8 mouse cellular contexts compared by ENCODE assay signal in genomic region chr9:62476782-62477487, GRCm38 (mm10). TPM values are rescaled to one million over a fixed set of nuclear protein-coding genes. Genes with fewer than 3 reads are reported as not detected.
A peak's percentile ranks its signal among the peaks of the same experiment; 100 is the strongest.
DNase-seq lines count a peak whose midpoint lies in the region; ATAC-seq lines count a peak whose summit lies in the region.

No protein-coding gene starts in this region.

- H3K4me3 ChIP-seq in hindbrain, embryonic 14.5 days (replicated peaks; ENCODE audit: low read length): no peak overlapping the region

- H3K36me3 ChIP-seq in hindbrain, embryonic 14.5 days (replicated peaks; ENCODE audit: control insufficient read depth, insufficient read depth): no peaks in the 10 kb centered on the region

- no peak overlapping the region for H3K4me2 ChIP-seq in hindbrain, embryonic 14.5 days (replicated peaks)

- WGBS in hindbrain, embryonic 14.5 days: 32% methylated on average over 11 of the region's 11 CpGs

- peak; percentile 46 for DNase-seq in Muller cell, postnatal 12 days (ENCODE audit: inconsistent ontology term)
- DNase-seq in cerebellum, postnatal 25 days: peak; percentile 98 to 99
- DNase-seq in gastrocnemius, adult 8-10 months (ENCODE audit: low spot score in 2 of 2): peak; percentile 63 to 77
- peak; percentile 57 for DNase-seq in hindbrain, embryonic 14.5 days (ENCODE audit: low spot score)
- peak; percentile 90 to 94 for DNase-seq in layer of hippocampus, postnatal 14 days (ENCODE audit: low spot score in 2 of 2)
- peak; percentile 85 for DNase-seq in lung, postnatal 14 days
- peak; percentile 79 to 85 for DNase-seq in right cerebral cortex, adult 2 months (ENCODE audit: low spot score in 2 of 2)
- DNase-seq in spleen, adult 12 weeks (ENCODE audit: low spot score): no peak

- no peak overlapping the region for H3K9ac ChIP-seq in hindbrain, embryonic 14.5 days

- H3K27ac ChIP-seq in hindbrain, embryonic 14.5 days: peak overlapping the region; percentile 79

- no peaks in the 10 kb centered on the region for H3K27me3 ChIP-seq in hindbrain, embryonic 14.5 days (ENCODE audit: control insufficient read depth, insufficient read depth, low read length)

- H3K9me3 ChIP-seq in hindbrain, embryonic 14.5 days (ENCODE audit: control insufficient read depth, low read length): no peaks in the 10 kb centered on the region

- H3K4me1 ChIP-seq in hindbrain, embryonic 14.5 days (replicated peaks; ENCODE audit: control insufficient read depth, insufficient read depth, low read length): peaks cover 20% of the 10 kb centered on the region

- peak; percentile 82; the same call in 1 of the 2 replicates for ATAC-seq in hindbrain, embryonic 14.5 days (ENCODE audit: low FRiP score)

RNA-seq across cellular contexts. Expression of gene Coro2b, which starts 59.9 kb away (rescaled TPM):
- total RNA-seq in gastrocnemius, adult 8-10 months (2022): 1 to 10 TPM; 2.8 to 5.2 (median 3.9) TPM
- polyA plus RNA-seq in hindbrain, embryonic 14.5 days (2014; fragmentation: Nextera tagmentation; extraction: Ambion mirVana): 35.8 and 38.5 TPM in 2 replicates
- total RNA-seq in layer of hippocampus, postnatal 14 days (2021): 100 to 1,000 TPM; 188 to 193 TPM

Comparison
In these comparisons a context has a peak if more than half of its experiments do, and no peak if none do; other contexts are left out.
1. RNA of gene Coro2b, which starts 59.9 kb away (total RNA-seq): 188 to 193 TPM in layer of hippocampus, postnatal 14 days; 2.8 to 5.2 TPM in gastrocnemius, adult 8-10 months; every median in the first group is over 10 times any median in the second.